Mouse (Mus musculus) cerebellum, postnatal 10 days (tissue): ENCODE measurements around the gene Scamp2.

Experiments
- DNase-seq, 2 experiments: peaks; one replicate each; pipeline ENCODE4 v3.0.0; 2021; ENCODE audit warnings: mixed read lengths in 2 of 2

Scamp2 gene

DNA sequence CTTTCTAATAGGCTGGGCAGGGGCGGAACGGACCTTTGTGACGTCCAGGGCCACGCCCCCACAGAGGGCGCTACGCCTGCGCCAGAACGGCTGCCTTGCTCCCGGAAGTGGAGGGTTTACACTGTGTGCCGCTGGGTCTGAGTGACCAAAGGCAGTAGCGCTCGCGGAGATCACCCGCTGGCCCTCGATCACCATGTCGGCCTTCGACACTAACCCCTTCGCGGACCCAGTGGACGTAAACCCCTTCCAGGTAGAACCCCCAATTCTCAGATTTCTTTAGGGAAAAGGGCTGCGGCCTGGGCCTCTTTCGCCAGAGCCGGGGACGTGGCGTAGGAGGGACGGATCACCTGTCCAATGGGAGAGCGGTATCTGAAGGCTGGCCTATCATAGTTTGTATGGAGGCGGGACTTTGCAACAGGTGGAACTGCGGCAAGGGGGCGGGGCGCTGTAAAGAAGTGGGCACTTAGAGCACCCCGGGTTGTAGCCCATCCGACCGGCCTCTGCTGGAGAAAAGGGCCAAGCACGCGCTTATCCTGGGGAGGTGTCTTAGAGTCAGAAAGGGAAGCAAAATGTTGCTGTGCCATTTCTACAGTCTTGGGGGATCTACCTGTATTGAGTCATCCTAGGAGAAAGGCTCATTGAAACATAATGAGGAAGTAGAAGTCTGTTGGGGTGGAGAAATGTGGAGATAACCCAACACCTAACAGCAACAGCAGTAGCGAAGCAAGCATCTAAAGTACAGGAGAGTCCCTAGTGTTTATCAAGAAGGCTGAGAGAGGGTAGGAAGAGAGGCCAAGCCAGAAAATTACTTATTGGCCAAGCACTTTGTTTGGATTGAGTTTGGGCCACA, at the start of gene Scamp2:
TSS of gene Scamp2 (plus strand) at position 83 of the 850 bp plus-strand sequence.
- DNase-seq, result peak; percentile 98

DNA sequence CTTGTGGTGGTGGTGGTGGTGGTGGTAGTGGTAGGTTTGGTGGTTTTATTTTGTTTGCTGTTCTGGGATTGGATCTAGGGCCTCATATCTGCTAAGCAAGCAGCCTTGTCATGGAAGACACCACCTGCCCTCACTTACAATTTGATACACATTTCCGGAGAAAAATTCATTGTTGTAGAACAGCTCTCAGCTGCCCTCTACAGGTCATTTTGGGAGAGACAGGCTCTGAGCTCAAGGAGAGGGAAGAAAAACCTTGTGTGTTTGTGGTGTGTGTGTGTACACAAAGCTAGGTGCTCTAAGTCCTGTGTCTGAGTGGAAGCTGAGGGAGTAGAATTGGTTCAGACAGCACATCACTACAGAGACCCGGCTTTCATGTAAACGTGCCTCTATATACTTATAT, 43.6 kb upstream of the Scamp2 start:
- peak; percentile 84 to 90 for DNase-seq

DNA sequence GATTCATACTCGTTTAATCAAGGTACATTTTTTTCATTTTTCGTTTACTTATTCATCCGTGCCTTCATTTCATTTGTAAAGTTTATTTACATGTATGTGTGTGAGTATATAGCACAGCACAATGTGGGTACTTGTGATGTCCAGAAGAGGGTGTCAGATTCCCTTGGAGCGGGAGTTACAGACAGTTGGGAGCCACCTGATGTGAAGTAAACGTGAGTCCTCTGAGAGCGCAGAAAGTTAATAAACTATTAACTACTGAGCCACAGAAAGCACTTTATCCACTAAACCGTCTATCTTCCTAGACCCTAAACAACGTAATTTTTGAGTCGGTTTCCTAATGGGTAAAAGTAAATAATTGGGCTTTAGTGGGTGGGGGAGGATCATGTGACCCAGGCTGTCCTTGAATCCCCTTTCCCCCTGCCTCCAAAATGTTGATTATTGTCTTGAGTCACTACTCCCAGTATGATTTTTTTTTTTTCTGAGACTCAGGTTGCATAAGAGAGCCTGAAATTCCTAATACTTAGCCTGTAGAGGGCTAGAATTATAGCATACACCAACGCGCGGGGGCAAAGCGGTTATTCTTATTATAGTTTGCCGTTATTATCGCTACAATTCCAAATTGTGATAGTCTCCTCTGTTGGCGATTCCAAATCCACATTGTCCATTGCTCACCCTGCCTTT, 40.2 kb upstream of the Scamp2 start:
- DNase-seq, result no peak

DNA sequence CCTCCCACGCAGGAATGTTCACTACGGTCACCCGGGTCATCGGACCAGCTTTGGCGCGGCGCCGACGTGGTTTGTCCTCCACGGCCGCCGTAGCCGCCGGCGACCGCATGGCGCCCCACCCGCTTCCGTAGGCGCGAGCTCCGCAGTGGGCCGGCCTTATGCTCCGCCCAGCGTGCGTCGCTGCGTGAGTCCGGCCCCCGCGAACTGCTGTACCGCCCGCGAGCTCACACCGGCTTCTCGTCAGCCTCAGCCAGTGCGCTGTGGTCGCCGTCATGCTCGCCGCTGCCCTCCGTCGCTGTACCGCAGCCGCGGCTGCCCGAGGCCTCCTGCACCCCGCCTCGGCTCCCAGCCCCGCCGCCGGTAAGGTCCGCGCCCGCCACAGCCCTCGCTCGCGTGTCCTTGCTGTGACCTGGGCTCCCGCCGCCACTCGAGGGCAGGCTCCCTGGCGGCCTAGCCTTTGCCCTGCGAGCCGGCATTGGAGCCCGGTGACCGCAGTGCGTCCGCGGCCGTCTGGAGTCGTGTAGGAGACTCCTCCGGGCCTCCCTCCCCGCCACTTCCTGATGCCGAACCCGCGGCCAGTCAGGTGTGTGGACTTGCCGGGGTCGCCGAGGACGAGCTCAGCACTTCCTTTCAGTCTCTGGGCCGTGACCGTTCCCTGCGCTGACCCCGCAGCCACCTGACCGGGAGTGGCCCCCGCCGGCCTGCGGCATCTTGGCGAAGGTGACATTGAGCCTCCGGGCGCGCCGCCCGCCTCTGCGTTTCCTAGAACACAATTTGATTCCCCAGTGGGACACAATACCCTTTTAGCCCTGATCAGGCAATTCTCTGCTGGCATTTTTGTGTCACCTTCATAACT, 39.5 kb upstream of the Scamp2 start, which contains the start of gene Cox5a:
TSS of gene Cox5a (plus strand) at position 219 of the 856 bp plus-strand sequence.
- peak; percentile 98 for DNase-seq

DNA sequence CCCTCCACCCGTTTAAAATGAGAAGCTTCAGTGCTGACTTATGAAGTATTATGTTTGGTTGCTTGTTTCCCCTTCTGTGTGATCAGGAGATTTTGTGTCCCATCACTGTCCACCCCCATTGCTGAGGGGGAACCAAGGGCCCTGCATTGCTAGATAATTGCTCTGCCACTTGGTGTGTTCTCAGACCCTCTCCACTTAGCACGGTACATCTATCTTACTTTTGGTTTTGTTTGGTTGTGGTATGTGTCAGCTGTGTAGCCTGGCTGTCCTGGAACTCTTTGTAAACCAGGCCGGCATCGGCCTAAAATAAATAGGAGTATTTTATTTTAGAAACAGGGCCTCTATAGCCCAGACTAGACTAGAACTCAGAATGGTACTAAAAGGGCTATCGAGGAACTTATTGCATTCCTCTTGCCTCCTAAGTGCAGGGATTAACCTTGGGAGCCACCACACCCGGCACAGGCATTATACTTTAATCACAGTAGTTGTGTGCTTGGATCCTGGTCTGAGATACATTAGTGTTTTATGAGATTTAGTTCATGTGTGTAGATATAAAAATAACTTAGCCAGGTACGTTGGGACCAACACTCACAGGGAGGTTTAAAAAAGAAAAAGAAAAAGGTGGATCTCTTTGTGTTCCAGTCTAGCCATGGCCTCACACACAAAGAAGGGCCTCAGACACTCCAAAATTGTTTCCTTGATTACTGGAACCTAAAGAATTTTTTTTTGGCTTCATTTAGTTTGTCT, 38.5 kb upstream of the Scamp2 start:
- no peak for DNase-seq

DNA sequence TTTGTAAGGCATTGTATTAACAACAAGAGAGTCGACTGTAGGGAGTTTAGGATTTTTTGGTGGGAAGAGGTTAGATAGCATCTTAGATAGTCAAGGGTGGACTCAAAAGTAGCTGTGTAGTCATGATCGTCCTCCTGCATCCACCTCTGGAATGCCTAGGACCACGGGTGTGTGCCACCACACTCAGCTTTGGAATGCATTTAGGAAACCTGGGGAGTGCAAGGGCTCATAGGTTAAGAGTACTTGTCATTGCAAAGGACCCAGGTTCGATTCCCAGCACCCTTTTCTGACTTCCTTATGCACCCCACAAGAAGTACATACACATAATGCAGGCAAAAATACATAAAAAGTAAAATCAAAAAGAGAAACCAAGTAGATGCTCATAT, 37.9 kb upstream of the Scamp2 start:
- no peak for DNase-seq

DNA sequence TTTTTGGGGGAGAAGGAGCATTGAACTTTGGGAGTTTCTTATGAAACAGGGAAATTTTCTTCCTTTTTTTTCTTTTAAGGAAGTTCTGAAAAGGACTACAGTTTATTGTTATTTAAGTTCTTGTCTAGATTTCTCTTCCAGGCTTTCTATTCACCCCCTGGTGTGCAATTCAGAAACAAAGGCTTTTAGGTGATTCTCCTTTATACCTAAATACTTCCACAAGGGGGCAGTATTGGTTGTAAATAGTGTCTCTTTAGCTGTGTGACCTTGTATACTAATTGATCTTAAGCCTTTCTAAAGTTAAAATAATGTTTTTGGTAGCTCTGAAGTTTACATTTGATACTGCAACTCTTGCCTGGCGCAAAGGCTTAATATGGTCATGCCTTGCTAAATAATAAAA, 37.0 kb upstream of the Scamp2 start:
- peak in 1 of 2 experiments; percentile 83 for DNase-seq

DNA sequence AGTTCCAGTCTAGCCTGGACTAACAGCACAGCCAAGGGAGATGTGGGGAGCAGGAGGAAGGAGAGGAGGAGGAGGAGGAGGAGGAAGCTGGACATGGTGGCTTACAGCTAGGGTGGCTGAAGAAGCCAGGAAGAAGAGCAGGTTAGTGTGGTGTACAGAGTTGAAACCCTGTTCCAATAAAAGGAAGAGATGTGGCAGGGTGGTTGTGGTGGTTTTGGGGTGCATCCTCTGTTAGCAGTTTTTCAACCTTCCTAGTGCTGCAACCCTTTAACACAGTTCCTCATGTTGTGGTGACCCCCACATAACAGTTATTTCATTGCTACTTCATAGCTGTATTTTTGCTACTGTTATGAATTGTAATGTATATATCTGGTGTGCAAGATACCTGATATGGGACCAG, 36.3 kb upstream of the Scamp2 start:
- DNase-seq, result no peak

DNA sequence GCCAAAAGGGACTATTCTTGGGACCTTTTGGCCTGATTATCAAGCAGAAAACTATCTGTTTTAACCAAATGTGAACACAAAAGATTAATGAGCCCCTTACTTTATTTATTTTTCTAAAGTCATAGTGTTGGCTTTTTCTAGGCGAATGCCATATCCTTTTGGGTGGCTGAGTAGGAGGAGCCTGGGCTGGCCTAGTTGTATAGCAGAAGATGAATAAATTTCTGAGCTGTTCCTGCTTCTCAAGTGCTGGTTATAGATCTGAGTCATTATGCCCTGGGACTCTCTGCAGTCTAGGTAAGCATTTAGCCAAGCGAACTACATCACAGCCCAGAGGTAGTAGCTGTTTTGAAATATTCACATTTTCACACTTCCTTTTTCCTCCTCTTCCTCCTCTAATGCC, 35.2 kb upstream of the Scamp2 start:
- DNase-seq, result no peak

DNA sequence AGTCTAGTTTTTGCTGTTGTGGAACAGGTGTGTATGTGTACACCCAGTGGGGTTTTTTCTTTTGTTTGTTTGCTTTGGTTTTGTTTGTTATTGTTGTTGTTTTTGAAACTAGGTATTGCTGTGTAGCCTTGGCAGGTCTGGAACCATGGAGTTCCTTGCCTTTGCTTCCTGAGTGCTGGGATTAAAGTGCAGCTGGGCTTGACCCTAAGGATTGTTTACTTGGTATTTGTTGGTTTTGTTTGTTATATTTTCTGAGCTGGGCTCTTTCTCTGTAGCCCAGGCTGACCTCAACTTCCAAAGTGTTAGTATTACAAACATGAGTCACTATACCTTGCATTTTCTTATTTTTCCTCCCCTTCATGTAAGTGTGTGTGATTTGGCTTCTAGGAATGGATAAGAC, 34.3 kb upstream of the Scamp2 start:
- no peak for DNase-seq

DNA sequence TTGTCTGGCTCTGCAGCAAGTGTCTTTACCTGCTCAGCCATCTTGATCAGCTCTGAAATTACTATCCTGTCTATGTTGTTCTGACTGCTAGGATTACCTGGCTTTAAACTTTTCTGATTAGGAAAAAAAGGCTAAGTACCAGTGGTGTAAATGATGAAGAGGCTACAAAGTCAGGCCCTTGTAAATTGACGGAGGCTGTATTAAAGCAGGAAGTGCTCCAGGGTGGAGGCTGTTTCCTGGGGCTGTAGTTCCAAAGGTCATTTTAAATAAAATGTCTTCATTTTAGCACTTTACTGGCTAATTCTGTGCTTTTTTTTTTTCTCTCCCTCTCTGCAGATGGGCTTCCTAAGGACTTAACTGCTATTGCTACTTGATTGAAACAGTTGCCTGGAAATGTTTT, 28.8 kb upstream of the Scamp2 start:
- no peak for DNase-seq

DNA sequence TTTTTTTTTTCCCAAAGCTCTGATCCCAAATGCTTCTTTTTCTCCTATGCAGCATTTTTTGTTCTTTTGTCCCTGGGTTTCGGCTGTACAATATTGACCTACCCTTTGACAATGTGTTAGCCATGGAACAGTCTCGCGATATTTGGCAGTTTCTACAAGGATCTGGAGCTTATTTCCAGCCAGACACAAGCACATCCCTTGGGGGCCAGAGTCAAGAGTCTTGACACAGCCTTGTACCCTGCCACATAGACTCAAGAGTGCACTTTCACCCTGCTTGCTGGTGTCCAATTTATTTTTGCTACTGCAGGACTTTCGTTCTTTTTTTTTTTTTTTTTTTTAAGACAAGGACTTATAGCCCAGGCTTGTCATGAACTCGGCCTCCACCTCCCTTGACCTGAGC, 24.4 kb upstream of the Scamp2 start:
- DNase-seq, result no peak

DNA sequence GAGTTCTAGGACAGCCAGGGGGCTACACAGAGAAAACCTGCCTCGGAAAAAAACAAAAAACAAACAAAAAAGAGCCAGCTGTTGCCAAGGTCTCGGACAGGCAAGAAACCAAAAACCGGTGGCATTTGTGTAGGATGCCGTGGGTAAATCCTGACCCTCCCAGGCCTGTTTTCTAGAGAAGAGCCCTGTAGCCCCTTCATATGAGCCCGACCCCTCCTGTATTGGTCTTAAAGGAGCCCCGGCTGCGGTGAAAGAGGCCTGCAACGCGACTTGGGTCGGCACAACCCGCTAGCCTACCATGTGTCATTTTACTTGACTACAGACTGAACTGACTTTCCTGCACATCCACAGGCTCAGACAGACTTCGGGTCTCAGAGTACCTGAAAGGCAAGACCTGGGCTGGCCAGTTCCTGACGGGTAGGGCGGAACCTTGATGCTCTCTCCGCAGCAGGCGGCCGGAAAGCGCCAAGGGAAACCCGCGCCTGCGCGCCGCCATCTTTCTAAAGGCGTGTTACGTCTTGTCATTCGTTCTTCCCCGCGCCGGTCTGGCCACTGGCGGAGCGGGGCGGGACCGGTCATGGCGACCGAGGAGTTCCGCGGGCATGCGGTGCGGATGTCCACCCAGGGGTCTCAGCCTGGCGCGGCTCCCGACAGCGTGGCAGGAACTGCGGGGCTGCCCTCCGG, 23.6 kb upstream of the Scamp2 start, which contains the start of gene Fam219b:
TSS of gene Fam219b (plus strand) at position 485 of the 684 bp plus-strand sequence.
- DNase-seq, result peak; percentile 96 to 97

DNA sequence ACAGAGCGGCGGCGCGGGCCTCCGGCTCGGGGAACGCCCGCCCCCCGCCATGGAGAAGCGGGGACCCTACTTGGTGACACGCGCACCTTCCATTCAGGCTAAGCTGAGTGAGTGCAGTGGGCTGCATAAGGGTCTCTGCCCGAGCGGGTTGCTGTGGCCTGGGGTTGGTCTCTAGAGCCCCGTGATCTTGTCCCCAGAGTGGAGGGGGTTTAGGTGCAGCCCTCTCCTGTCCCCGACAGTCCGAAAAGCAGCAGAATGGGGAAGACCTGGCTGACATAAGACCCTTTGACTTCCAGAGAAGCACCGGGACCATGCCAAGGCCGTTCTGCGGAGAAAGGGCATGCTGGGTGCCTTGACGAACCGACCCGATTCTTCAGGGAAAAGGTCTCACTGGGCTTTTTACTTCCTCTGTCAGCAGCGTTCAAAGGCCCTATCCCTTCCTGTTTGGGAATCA, 23.0 kb upstream of the Scamp2 start:
- DNase-seq, result no peak

DNA sequence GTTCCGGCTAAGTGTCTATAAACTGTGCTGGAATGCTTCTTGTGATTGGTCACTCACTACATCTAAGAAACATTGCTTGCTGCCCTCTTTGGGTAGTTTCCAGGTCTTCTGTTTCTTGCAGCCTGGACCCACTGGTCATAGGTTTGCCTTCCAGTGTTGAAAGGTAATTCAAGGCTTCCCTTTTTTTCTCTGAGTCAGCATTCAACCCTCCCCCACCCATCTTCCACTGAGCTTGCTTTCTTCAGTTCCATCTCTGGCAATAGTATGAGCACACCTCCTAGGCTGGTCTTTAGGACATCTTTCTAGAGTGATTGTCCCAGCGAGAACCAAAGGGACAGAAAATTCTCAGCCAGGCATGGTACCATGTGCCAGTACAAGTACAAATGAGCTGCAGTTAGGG, 21.2 kb upstream of the Scamp2 start:
- no peak for DNase-seq

DNA sequence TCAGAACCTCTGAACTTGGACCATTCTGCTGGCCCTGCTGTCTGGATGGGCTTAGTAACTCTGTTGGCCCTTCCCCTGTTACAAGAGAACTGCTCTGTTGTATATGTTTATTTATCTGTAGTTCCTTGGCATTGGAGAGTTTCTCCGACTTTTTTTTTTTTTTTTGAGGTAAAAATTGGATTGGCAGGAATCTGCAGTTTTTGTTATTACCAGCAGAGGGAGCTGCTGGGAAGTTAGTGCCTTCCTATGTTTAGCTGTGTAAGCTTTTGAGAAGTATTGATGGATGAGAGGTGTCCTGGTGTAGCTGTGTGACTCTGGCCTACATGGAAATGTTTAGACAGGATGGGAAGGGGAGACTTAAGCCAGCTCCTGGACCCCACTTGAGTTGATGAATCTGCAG, 19.4 kb upstream of the Scamp2 start:
- peak; percentile 78 to 84 for DNase-seq

DNA sequence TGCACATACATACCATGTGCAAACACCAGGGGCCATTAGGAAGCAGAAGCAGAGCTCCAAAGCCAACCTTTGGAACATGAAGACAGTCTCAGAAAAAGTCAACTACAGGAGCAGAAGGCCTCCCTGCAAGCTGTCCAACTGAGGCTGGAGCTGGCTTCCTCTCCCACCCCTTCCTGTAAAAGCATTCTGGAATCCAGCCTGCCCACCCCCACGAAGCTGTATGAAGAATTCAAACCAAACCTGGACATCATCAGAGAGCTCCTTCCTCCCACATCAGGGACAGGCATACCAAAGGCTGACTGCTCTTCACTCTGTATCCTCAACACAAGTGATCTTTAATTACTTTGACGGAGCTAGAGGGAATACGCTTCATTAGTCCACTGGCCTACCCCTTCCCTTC, 16.8 kb upstream of the Scamp2 start:
- DNase-seq, result no peak

DNA sequence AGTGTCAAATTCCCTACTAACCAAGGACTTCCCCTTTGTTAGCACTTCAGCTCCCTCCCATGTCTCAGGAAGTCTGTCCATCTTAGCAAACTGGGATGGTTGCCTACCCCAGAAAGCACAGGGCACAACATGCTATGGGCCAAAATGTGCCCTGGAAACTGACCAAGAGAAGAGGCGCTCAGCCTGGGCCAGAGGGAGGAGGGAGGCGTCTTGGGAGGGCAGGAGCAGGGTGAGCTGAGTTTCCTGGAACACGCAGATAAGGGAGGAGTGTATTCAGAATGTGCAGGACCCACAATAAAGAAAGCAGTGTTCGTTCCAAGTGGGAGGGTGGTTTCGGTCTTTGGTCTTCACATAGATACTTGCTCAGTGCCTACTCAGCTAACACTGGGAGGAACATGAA, 13.5 kb upstream of the Scamp2 start:
- peak; percentile 66 to 72 for DNase-seq

DNA sequence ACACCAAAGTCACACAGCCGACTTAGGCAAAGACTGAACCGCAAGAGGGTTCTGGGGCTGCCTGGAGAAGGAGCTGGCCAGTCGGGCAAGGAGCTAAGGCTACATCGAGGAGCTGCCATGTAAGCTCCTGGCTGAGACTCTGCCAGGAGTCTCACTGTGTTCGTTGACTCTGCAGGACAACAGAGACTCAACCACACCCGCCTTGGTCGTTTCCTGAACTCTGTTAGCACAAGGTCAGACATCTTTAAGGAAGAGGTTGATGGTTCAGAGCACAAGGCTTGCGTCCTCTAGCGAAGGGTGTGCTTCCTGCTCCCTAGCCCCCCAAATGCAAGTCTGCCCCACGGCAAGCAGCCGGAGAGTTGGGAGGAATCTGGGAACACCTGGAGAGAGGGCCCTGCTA, 12.9 kb upstream of the Scamp2 start:
- no peak for DNase-seq

DNA sequence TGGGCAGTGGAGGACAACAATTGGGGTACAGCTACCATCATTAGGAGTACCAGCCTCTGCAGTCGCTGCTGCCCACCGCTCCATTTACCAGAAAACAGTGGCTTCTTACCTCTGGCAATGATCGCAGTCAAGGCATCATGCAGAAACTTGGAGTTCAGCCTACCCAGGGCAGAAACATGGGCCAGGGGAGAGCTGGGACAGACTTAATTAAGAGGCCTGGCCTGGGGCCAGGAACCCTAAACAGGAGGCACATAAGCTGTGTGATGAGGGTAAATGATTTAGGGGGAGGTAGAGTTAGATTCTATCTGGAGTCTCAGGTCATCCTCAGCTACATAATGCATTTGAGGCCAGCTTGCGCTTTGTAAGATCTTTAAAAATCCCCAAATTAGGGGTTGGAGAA, 11.6 kb upstream of the Scamp2 start:
- peak; percentile 91 to 93 for DNase-seq

DNA sequence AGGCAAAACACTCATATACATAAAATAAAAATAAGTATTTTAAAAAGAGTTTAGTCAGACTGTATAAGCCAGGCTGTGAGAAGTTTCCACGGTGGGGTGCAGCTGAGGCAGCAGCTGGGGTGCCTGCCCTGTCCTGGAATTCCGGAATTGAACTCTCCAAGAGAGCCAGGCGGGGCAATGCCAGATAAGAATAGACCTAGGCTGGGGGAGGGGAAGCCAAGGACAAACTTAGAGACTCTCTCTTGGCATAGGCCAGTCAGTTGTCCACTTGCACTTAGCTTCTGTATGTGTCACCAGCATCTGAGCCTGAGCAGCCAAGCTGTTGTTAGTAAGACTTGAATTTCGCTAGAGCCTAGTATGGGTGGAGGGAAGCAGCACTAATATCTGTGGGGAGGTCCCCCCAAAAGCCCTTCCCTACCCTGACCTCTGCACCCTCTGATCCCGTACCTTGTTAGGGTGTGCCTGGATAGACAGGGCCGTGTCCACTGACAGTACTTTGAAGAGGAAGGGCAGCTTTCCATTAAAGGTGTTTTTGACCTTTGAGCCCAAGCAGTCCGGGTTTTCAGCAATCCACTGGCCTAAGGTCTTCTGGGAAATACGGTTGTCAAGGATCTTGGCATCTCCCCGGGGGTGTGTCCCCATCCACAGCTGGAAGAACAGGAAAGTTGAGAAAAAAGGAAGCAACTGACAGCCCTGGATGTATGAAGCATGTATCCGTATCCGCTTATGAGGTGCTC, 10.4 kb upstream of the Scamp2 start:
- DNase-seq, result no peak
